Mouse (Mus musculus): ENCODE measurements around the gene Pklr.

Pklr gene

DNA sequence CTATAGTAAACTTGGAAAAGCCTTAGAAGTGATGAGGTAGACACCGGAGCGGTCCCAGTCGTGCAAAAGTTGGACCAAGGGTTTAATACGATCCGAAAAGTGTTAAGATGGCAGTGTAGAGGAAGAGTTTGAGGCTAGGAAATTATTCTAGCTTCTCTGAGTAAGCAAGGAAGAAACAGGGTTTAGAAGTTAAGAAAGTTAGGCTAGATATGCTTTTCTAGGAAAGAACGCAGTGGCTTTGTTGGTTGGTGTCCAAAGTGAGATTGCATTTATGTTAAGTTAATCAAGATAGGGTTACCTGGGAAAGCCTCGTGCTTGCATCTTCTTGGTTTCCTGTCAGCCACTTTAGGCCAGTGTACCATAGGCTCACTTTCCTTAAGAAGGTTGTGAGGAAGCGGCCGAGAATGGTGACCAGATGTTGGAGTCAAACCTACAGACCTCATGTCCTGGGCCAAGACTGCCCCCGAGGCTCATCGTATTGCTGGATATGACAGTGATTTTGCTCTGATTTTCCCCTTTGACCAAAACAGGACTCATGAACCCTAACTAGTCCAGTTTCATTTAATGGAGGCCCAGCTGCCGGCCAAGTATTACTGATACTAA, 29.4 kb downstream of the Pklr start:
- no peak for DNase-seq

DNA sequence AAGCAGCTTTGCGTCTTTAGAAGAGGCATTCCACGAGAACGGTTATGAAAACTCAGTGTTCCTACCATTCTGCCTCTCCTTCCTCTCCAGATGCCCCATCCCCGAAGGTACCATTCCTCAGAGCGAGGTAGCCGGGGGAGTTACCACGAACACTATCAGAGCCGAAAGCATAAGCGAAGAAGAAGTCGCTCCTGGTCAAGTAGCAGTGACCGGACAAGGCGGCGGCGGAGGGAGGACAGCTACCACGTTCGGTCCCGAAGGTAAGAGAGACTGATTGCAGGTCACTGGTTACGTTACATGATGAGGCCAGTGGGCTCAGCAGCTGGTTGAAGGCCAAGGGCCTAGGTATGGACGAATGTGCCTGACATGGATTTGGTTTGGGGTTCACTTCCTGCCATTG, 31.0 kb downstream of the Pklr start:
- no peak for DNase-seq

GRCm38 (mm10) chr3:89174844-89175243, 38.9 kb downstream of the Pklr start:
- DNase-seq: no peak

- no peak for DNase-seq
These were observed 39.6 kb downstream of the Pklr start for GRCm38 (mm10) chr3:89175544-89175943.

DNA sequence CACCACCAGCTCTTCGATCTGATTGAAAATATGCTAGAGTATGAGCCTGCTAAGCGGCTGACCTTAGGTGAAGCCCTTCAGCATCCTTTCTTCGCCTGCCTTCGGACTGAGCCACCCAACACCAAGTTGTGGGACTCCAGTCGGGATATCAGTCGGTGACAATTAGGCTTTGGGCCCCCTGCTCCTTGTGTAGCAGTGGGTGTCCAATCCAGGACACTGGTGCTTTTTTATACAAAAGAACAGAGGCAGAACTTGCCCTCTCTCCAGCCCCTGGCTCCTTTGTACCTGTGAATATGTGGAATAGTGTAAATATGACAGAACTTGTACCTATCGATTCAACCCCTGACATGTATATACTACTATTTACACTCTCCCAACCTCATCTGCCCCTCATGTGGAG, 40.5 kb downstream of the Pklr start:
- no peak for DNase-seq

- DNase-seq: peak; percentile 71 to 73
These were observed 41.5 kb downstream of the Pklr start, which contains the start of gene Scamp3 for GRCm38 (mm10) chr3:89177242-89178106. Scamp3 (plus strand) TSS chr3:89177473.

- no peak for DNase-seq
These were observed 42.1 kb downstream of the Pklr start for GRCm38 (mm10) chr3:89178107-89178385.

DNA sequence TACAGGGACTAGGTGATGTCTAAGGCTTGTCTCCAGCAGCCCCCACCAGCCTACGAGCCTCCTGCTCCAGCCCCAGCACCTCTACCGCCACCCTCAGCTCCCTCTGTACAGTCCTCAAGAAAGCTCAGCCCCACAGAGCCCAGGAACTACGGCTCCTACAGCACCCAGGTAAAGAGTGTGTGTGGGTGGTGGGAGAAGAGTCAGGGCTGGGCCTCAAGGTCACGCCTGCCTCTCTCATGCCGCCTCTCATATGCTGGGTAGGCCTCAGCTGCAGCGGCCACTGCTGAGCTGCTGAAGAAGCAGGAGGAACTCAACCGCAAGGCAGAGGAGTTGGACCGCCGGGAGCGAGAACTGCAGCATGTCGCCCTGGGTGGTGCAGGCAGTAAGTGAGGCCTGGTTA, 43.1 kb downstream of the Pklr start:
- no peak for DNase-seq

GRCm38 (mm10) chr3:89181749-89182500, 46.0 kb downstream of the Pklr start:
- no peak for DNase-seq

GRCm38 (mm10) chr3:89182531-89183057, 46.7 kb downstream of the Pklr start:
- no peak for DNase-seq

- peak; percentile 52 to 59 for DNase-seq
These were observed 47.4 kb downstream of the Pklr start, which contains the start of gene Fam189b for GRCm38 (mm10) chr3:89183058-89183958. Fam189b (plus strand) TSS chr3:89183143.

DNA sequence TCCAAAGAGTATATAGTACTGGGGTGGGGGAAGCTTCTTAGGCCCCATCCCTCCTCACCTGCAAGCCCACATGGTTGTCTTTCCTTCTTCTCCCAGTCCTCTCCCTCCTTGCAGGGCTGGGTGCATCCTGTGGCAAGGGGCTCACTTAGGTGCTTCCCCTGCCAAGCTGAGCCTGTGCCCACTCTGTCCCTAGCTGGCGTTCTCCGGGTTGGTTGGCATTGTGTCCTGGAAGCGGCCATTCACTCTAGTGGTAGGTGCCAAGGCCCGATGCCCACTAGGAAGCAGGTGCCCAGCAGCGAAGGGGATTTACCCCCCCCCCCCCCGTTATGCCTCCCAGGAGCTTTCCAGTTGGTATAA, 48.0 kb downstream of the Pklr start:
- DNase-seq: no peak

GRCm38 (mm10) chr3:89187197-89187596, 51.3 kb downstream of the Pklr start:
- peak in 1 of 2 experiments; percentile 32 for DNase-seq

DNA sequence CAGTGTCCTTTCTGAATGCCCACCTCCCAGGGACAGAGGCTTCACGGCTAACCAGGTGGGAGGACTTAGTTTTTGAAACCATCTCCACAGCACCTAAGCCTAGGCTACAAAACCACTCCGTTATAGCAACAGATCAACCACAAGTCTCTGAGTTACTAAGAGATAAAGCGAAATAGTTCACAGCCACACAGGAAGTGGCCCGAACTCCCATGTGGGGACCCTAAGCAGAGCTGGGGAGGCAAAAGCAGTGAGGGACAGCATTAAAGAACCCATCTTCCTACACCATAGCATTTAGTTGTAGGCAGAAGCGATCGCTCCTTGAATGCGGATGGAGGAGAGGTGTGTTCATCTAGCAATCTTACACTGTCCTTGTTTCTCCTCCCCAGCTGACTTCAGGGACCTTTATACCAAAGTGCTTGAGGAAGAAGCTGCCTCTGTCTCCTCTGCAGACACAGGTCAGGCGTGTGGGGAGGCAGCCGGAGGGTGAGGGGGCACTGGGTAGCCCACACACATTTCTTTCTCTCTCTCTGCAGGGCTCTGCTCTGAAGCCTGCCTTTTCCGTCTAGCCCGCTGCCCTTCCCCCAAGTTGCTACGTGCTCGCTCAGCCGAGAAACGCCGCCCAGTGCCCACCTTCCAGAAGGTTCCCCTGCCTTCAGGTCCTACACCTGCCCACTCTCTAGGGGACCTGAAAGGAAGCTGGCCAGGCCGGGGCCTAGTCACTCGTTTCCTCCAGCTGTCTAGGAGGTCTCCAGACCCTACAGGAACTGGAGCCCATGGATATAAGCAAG, 51.9 kb downstream of the Pklr start:
- DNase-seq: peak; percentile 48 to 50

DNA sequence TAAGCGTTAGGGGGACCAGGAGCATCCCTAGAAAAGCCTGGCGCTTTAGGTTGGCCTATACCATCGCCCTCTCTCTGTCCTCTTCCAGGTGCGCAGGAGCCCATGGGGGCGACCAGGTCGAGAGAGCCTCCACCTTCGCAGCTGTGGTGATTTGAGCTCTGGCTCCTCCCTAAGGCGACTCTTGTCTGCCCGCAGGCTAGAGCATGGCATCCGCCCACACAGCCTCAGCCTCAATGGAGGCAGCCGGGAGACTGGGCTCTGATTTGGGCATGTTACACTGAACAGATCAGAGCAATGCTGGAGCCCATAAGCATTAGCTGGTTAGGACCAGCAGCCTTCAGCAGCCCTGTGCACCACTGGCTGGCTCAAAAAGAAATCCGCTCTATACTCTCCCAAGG, 52.5 kb downstream of the Pklr start:
- DNase-seq: peak in 1 of 2 experiments; percentile 43

DNA sequence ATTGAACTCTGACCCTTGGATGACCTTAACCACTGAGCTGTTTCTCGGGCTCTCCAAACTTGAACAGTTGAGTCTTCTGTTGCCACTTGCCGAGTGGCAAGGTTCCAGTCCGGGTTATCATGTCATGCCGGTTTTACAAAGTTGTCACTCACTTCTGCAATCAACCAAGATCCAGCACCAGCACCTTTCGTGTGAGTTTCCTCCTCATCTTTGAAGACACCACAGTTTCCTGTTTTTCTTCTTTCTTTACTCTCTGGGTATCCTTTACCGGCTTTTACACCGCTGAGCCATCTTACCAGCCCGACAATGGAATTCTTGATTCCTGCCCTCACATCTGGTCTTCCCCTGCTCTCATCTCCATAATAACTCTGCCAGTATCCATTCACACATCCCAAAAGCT, 54.5 kb downstream of the Pklr start:
- DNase-seq: peak in 1 of 2 experiments; percentile 31

GRCm38 (mm10) chr3:89193351-89193750, 57.4 kb downstream of the Pklr start:
- no peak for DNase-seq

- peak in 1 of 2 experiments; percentile 37 for DNase-seq
These were observed 57.9 kb downstream of the Pklr start for GRCm38 (mm10) chr3:89193853-89194252.

All from spleen, adult 18-20 months (tissue).